Mouse (Mus musculus) liver, postnatal 0 days (tissue): ENCODE measurements at regions not wholly inside any gene's neighbourhood (a gene's known extent, or its start where the extent isn't known, plus 50 kb on each side); places are given as distances from the start of the nearest gene placed in this dataset.

Experiments used
- ATAC-seq: fragments of 200-750 bp; cut with Nextera tagmentation; 2 replicates; pipeline ENCODE4 v1.8.0; 2017; ENCODE audit warnings: mild to moderate bottlenecking, moderate library complexity
- DNase-seq: peaks from one replicate; pipeline ENCODE4 v3.0.0-alpha.2; 2016
- H3K27ac ChIP-seq: fragments of 300-500 bp; sonication (generic); 2 replicates; pipeline ENCODE4 v1.5.1; 2014; ENCODE audit warnings: antibody characterized with exemption, moderate library complexity, mild to moderate bottlenecking, low read depth
- H3K27me3 ChIP-seq: fragments of 300-500 bp; sonication (generic); 2 replicates; pipeline ENCODE4 v1.6.1; 2014; ENCODE audit warnings: low read length, control low read depth, mixed read lengths; ENCODE audit not compliant: insufficient read depth
- H3K36me3 ChIP-seq: fragments of 300-500 bp; sonication (generic); replicated peaks from 2 replicates; pipeline ENCODE4 v1.6.1; 2014; ENCODE audit warnings: mild to moderate bottlenecking, control low read depth, low read length, moderate library complexity, mixed read lengths; ENCODE audit not compliant: insufficient read depth
- H3K4me1 ChIP-seq: fragments of 300-500 bp; sonication (generic); 2 replicates; pipeline ENCODE4 v1.6.1; 2014; ENCODE audit warnings: antibody characterized with exemption, mild to moderate bottlenecking, control low read depth; ENCODE audit not compliant: insufficient read depth
- H3K4me2 ChIP-seq: fragments of 300-500 bp; sonication (generic); 2 replicates; pipeline ENCODE4 v1.6.1; 2014; ENCODE audit warnings: low read depth, mild to moderate bottlenecking, low read length, moderate library complexity, mixed read lengths
- H3K4me3 ChIP-seq: fragments of 300-500 bp; sonication (generic); 2 replicates; pipeline ENCODE4 v1.5.1; 2014; ENCODE audit warnings: low read depth, low read length
- H3K9ac ChIP-seq: fragments of 300-500 bp; sonication (generic); replicated peaks from 2 replicates; pipeline ENCODE4 v1.6.1; 2014; ENCODE audit warnings: mild to moderate bottlenecking, moderate library complexity
- H3K9me3 ChIP-seq: fragments of 300-500 bp; sonication (generic); 2 replicates; pipeline ENCODE4 v1.6.1; 2016; ENCODE audit warnings: mild to moderate bottlenecking, control low read depth, low read length, mixed read lengths
- CTCF ChIP-seq: sonication (generic); IDR thresholded peaks from 2 replicates; pipeline ENCODE4 v1.5.1; 2016; ENCODE audit warnings: antibody characterized with exemption, low read depth
- EP300 ChIP-seq: IDR thresholded peaks from 2 replicates; pipeline ENCODE4 v1.6.1; 2016; ENCODE audit warnings: antibody characterized with exemption, low read depth, mild to moderate bottlenecking
- WGBS: fragments of 180-500 bp; shearing (Covaris S2); extraction: QIAGEN DNeasy Blood & Tissue Kit; methylation state at CpG from one replicate; pipeline ENCODE4 v1.1.7; 2014; ENCODE audit not compliant: insufficient replicate concordance; 5-methylcytosine and 5-hydroxymethylcytosine counted together

DNA sequence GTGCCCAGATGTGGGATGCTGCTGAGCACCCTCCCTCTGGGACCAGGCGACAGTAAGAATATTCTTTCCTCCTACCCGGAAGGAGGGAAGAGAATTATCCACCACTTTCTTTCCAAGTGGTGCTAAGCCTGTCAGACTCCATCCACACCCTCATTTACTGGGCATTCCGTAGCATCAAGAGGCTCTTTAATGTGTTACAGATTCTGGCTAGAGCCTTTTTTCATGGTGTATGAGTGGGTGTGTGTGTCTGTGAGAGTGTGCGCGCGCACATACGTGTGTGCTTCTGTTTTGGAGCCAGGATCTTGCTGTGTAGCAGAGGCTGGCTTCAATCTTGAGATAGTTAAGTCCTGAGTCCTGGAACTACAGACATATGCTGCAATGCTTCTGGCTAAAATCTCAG lies 102.4 kb upstream of the Mrps10 start:
- WGBS = 88% methylated on average over 7 of the region's 7 CpGs
- H3K27ac ChIP-seq = no peak overlapping the region
- H3K4me3 ChIP-seq = no peak overlapping the region
- no peak for ATAC-seq
- TF ChIP-seq EP300 (no peak), CTCF (no peak)
- no peaks in the 10 kb centered on the region for H3K9me3 ChIP-seq
- no peaks in the 10 kb centered on the region for H3K36me3 ChIP-seq
- H3K4me1 ChIP-seq = no peaks in the 10 kb centered on the region
- no peak for DNase-seq
- no peak overlapping the region for H3K4me2 ChIP-seq
- H3K9ac ChIP-seq = no peak overlapping the region
- no peaks in the 10 kb centered on the region for H3K27me3 ChIP-seq

DNA sequence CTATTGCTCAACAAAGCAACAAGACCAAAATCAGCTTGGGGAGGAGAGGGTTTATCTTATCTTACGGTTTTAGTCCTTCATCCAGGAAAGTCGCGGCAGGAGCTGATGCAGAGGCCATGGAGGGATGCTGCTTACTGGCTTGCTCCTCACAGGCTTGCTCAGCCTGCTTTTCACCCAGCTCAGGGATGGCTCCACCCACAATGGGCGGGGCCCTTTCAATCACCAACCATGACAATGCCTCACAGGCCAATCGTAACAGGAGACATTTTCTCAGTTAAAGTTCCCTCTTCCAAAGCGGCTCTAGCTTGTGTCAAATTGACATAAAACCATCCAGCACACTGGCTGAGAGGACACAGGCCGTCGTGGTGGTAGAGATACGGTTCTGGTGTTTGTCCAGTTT lies 105.7 kb upstream of the Mrps10 start:
- H3K36me3 ChIP-seq = no peaks in the 10 kb centered on the region
- H3K27me3 ChIP-seq = no peaks in the 10 kb centered on the region
- TF ChIP-seq EP300 = no peak
- no peak for TF ChIP-seq CTCF
- no peaks in the 10 kb centered on the region for H3K9me3 ChIP-seq
- no peak overlapping the region for H3K4me3 ChIP-seq
- no peak overlapping the region for H3K27ac ChIP-seq
- no peak overlapping the region for H3K9ac ChIP-seq
- 82% methylated on average over 9 of the region's 9 CpGs for WGBS
- H3K4me2 ChIP-seq = no peak overlapping the region
- H3K4me1 ChIP-seq = no peaks in the 10 kb centered on the region
- DNase-seq = no peak
- no peak for ATAC-seq

DNA sequence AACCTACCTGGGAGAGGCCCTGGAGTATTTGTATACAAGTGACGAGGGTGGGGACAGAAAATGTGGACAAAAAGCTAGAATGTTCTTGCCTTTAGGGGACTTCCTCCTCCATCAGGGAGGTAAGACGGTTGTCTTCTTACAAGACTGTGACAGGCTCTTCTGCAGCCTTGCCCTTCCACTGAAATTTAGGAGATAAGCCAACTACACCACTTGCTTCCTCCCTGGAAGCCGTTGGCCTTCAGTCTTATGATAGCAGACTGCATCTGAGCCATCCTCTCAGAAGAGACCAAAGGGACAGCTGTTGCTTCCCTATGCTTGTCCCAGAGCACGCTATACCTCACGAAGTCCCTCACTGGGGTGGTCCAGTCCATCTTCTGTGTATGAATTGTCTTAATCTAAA lies 106.5 kb upstream of the Mrps10 start:
- Histone ChIP-seq H3K4me3 (no peak overlapping the region), H3K4me2 (no peak overlapping the region), H3K9ac (no peak overlapping the region), H3K9me3 (no peaks in the 10 kb centered on the region), H3K27me3 (no peaks in the 10 kb centered on the region), H3K4me1 (no peaks in the 10 kb centered on the region), H3K36me3 (no peaks in the 10 kb centered on the region), H3K27ac (no peak overlapping the region)
- DNase-seq (no peak), ATAC-seq (no peak)
- TF ChIP-seq EP300 = no peak
- TF ChIP-seq CTCF = no peak
- WGBS = 67% methylated on average over 5 of the region's 5 CpGs

DNA sequence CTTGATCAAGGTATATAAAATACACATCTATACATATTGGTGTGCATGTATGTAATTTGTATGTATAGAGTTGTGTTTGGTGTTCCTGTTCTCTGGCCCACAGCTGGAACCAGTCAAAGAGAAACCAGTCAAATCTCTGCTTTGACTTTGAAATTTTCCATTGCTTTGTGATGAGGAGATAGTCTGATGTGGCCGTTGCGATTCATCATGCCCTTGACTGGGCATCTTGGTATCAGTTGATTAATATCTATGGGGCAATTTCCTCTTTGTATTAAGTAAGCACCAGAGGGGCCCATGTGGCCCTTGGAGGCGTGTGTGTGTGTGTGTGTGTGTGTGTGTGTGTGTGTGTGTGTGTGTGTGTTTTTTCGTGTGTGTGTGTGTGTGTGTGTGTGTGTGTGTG lies 107.7 kb upstream of the Mrps10 start:
- no peak for TF ChIP-seq EP300
- no peak for TF ChIP-seq CTCF
- Histone ChIP-seq H3K4me2 (no peak overlapping the region), H3K36me3 (no peaks in the 10 kb centered on the region), H3K9ac (no peak overlapping the region), H3K9me3 (no peaks in the 10 kb centered on the region), H3K4me3 (no peak overlapping the region), H3K27ac (no peak overlapping the region), H3K27me3 (no peaks in the 10 kb centered on the region), H3K4me1 (no peaks in the 10 kb centered on the region)
- no peak for ATAC-seq
- no peak for DNase-seq
- 58% methylated on average over 3 of the region's 4 CpGs for WGBS

DNA sequence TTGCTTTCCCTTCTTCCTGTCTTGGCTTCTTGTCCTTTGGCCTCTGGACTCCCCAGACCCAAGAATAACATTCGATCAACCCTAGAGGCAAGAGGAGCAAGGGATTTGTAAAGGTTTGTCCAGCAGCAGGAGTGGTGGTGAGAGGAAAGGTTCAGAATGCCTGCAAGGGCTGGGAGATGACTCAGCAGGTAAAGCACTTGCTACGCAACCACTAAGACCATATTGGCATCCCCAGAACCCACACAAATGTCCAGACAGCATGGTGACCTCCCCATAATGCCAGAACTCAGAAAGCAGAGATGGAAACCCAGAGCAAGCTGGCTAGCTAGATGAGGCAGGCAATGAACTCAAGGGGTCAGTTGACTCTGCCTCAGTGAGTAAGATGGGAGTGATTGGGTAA lies 110.4 kb upstream of the Mrps10 start:
- H3K9me3 ChIP-seq = no peaks in the 10 kb centered on the region
- H3K27ac ChIP-seq = no peak overlapping the region
- H3K4me2 ChIP-seq = no peak overlapping the region
- no peak for ATAC-seq
- no peak for DNase-seq
- H3K4me1 ChIP-seq = no peaks in the 10 kb centered on the region
- H3K36me3 ChIP-seq = no peaks in the 10 kb centered on the region
- 70% methylated on average over 2 of the region's 2 CpGs for WGBS
- H3K27me3 ChIP-seq = no peaks in the 10 kb centered on the region
- H3K9ac ChIP-seq = no peak overlapping the region
- H3K4me3 ChIP-seq = no peak overlapping the region
- no peak for TF ChIP-seq EP300
- no peak for TF ChIP-seq CTCF

DNA sequence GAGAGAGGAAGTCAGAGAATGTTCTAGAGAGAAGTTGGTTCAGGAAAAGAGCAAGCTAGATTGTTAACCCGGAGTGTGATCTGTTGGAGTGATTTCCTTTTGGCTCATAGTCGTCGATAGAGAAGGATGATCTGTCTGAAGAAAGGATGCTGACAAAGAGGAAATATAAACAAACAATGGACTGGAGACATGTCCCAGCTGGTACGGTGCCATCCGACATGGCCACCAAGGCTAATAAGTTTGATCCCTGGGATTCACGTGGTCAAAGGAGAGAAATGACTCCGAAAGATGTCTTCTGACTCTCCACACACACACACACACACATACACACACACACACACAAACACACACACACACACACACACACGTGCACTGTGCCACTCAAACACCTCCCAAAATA lies 113.5 kb upstream of the Mrps10 start:
- Histone ChIP-seq H3K4me1 (no peaks in the 10 kb centered on the region), H3K9me3 (no peaks in the 10 kb centered on the region), H3K4me2 (no peak overlapping the region), H3K27ac (no peak overlapping the region), H3K4me3 (no peak overlapping the region), H3K27me3 (no peaks in the 10 kb centered on the region), H3K9ac (no peak overlapping the region), H3K36me3 (no peaks in the 10 kb centered on the region)
- ATAC-seq = no peak
- 73% methylated on average over 8 of the region's 8 CpGs for WGBS
- TF ChIP-seq EP300 = no peak
- TF ChIP-seq CTCF = no peak
- no peak for DNase-seq

DNA sequence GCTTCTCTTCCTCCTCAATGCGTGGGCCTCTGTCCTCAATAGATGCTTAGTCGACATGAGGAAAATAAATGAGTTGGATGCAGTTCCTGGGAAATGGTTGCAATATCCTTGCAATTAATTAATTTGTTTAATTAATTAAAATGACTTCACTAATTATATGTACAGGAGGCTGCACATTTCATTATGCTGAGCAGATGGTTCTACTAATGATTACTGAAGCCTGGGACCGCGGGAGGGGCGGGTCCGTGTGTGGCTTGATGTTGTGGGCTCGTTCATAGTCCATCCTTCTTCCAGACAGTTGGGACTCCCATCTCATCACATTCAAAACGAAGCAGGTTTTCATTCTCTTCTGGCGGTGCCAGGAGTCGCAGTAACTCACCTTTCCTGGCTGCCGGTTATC lies 114.7 kb upstream of the Mrps10 start:
- no peak overlapping the region for H3K9ac ChIP-seq
- H3K27ac ChIP-seq = no peak overlapping the region
- H3K9me3 ChIP-seq = no peaks in the 10 kb centered on the region
- no peak overlapping the region for H3K4me3 ChIP-seq
- ATAC-seq (no peak), DNase-seq (no peak)
- no peaks in the 10 kb centered on the region for H3K27me3 ChIP-seq
- H3K4me1 ChIP-seq = no peaks in the 10 kb centered on the region
- TF ChIP-seq CTCF = no peak
- no peak for TF ChIP-seq EP300
- WGBS = 82% methylated on average over 11 of the region's 11 CpGs
- no peaks in the 10 kb centered on the region for H3K36me3 ChIP-seq
- no peak overlapping the region for H3K4me2 ChIP-seq
